Mouse (Mus musculus) erythroblast, embryonic 14.5 days (primary cell): ENCODE results near the gene C2cd3.

ENCODE experiments used
- GATA1 ChIP-seq: IDR thresholded peaks from 2 replicates; pipeline ENCODE4 v1.6.1; 2012; ENCODE audit warnings: low read length, inconsistent platforms, mixed read lengths
- TAL1 ChIP-seq: IDR thresholded peaks from 3 replicates; pipeline ENCODE4 v1.6.1; 2012; ENCODE audit warnings: low read length, inconsistent platforms, mixed read lengths

- TF ChIP-seq GATA1 (no peak), TAL1 (no peak)
Measured at GRCm38 (mm10) chr7:100472777-100473176, 100.7 kb downstream of the C2cd3 start, which contains the start of gene Ucp3.
